Mouse (Mus musculus) 3T3-L1 (cell line): ENCODE results near the gene Slc32a1.

Experiments
- DNase-seq: peaks from one replicate; pipeline ENCODE4 v3.0.0-alpha.2; 2015; ENCODE audit warnings: low read depth, low spot score

Slc32a1 gene

GRCm38 (mm10) chr2:158665098-158665497 is 54.5 kb downstream of the Slc32a1 start, which contains the start of gene Ppp1r16b:
Gene Ppp1r16b, plus strand, starts transcription at chr2:158665398.
- DNase-seq, result no peak
